Comparison of ENCODE assay signal across 33 mouse cellular contexts in genomic region chr11:32535646-32536045, GRCm38 (mm10). TPM values are rescaled to one million over a fixed set of nuclear protein-coding genes. Genes with fewer than 3 reads are reported as not detected.
DNase-seq lines count a peak whose midpoint lies in the region; ATAC-seq and TF ChIP-seq lines count a peak whose summit lies in the region.
"Had no signal": no experiment of that assay in that cellular context is flagged by ENCODE, and none has a peak within 500 bp of the region (broad histone marks: within the 10 kb centered on the region; RNA-seq: fewer than 3 reads in every experiment).

No protein-coding gene starts in this region.

- TF ChIP-seq CTCF in liver, embryonic 14.5 days (IDR thresholded peaks at IDR 0.05; ENCODE audit: low read depth) = no peak

- no peak for ATAC-seq in liver, embryonic 14.5 days (ENCODE audit: insufficient read depth)
- ATAC-seq: forebrain, postnatal 0 days; inflammation-experienced regulatory T-cells, adult 6 months; midbrain, embryonic 16.5 days had no signal

- TF ChIP-seq EP300 in liver, embryonic 14.5 days (IDR thresholded peaks at IDR 0.05; ENCODE audit: low read depth) = no peak

- peak; percentile 24 for DNase-seq in cerebellum, adult 9-11 months
- DNase-seq in cerebellum, postnatal 25 days = no peak
- DNase-seq in liver, embryonic 14.5 days (ENCODE audit: low read depth in 3 of 3, low spot score in 3 of 3) = no peak
- DNase-seq in liver (no peak), ES-E14 (ENCODE audit: low read depth, low spot score) (no peak)
- DNase-seq in naive thymus-derived CD4-positive, alpha-beta T cell, adult 2 months (ENCODE audit: low read depth) = peak; percentile 63
- no peak for DNase-seq in midbrain, embryonic 10.5 days (ENCODE audit: low spot score)
- DNase-seq: adrenal gland, postnatal 10 days; cerebellum, adult 11 months; cerebellum, postnatal 14 days; forebrain, postnatal 0 days; heart, postnatal 10 days; kidney, adult 2 months; kidney, postnatal 10 days; layer of hippocampus, adult 9-11 months; lung, postnatal 36 days; right cerebral cortex, postnatal 4 days; thymus, postnatal 4 days had no signal

- in situ Hi-C loops in ES-E14 (cut with MboI; ENCODE audit: low sequenced_read_pairs in 2 of 2, unreplicated experiment in 2 of 2) = no loop called here

- no peaks in the 10 kb centered on the region for H3K36me3 ChIP-seq in liver, embryonic 14.5 days (replicated peaks; ENCODE audit: control insufficient read depth, insufficient read depth, low read depth)
- H3K36me3 ChIP-seq in ES-E14 (ENCODE audit: control insufficient read depth, insufficient read depth, low read length, poor library complexity, severe bottlenecking) = no peaks in the 10 kb centered on the region
- no peaks in the 10 kb centered on the region for H3K36me3 ChIP-seq in midbrain, embryonic 10.5 days
- H3K36me3 ChIP-seq: embryonic facial prominence, embryonic 10.5 days; embryonic facial prominence, embryonic 15.5 days; forebrain, embryonic 12.5 days; heart, embryonic 13.5 days; lung, embryonic 15.5 days; neural tube, embryonic 13.5 days had no signal

- no peaks in the 10 kb centered on the region for H3K27me3 ChIP-seq in liver, embryonic 14.5 days (ENCODE audit: control insufficient read depth, insufficient read depth, low read length)
- H3K27me3 ChIP-seq in midbrain, embryonic 10.5 days (ENCODE audit: low read depth, poor library complexity, severe bottlenecking) = peaks cover 75% of the 10 kb centered on the region
- H3K27me3 ChIP-seq: heart, embryonic 13.5 days; lung, embryonic 15.5 days had no signal

- no peak overlapping the region for H3K4me3 ChIP-seq in liver, embryonic 14.5 days (ENCODE audit: insufficient read depth in 1 of 2, low read depth in 2 of 2, low read length in 2 of 2)
- no peak overlapping the region for H3K4me3 ChIP-seq in ES-E14 (ENCODE audit: insufficient read depth in 1 of 2, low read depth in 1 of 2, low read length in 2 of 2, poor library complexity in 1 of 2, severe bottlenecking in 1 of 2)
- no peak overlapping the region for H3K4me3 ChIP-seq in midbrain, embryonic 10.5 days
- H3K4me3 ChIP-seq: embryonic facial prominence, embryonic 15.5 days; forebrain, embryonic 12.5 days; lung, embryonic 15.5 days; myocyte; neural tube, embryonic 13.5 days had no signal

- H3K9me3 ChIP-seq in liver, embryonic 14.5 days (ENCODE audit: control insufficient read depth, low read length) = no peaks in the 10 kb centered on the region
- no peaks in the 10 kb centered on the region for H3K9me3 ChIP-seq in ES-E14 (ENCODE audit: control insufficient read depth, insufficient read depth, low read depth, low read length)
- no peaks in the 10 kb centered on the region for H3K9me3 ChIP-seq in midbrain, embryonic 10.5 days (replicated peaks)
- H3K9me3 ChIP-seq: embryonic facial prominence, embryonic 10.5 days; embryonic facial prominence, embryonic 15.5 days; forebrain, embryonic 12.5 days; heart, embryonic 13.5 days; lung, embryonic 15.5 days; neural tube, embryonic 13.5 days had no signal

- no peak overlapping the region for H3K27ac ChIP-seq in liver, embryonic 14.5 days
- no peak overlapping the region for H3K27ac ChIP-seq in ES-E14 (ENCODE audit: insufficient read depth, low read depth, low read length, poor library complexity, severe bottlenecking)
- no peak overlapping the region for H3K27ac ChIP-seq in midbrain, embryonic 10.5 days (replicated peaks)
- H3K27ac ChIP-seq: embryonic facial prominence, embryonic 10.5 days; embryonic facial prominence, embryonic 15.5 days; forebrain, embryonic 12.5 days; heart, embryonic 13.5 days; hindbrain, embryonic 14.5 days; lung, embryonic 15.5 days; neural tube, embryonic 13.5 days had no signal

- H3K9ac ChIP-seq in liver, embryonic 14.5 days (replicated peaks) = no peak overlapping the region
- no peak overlapping the region for H3K9ac ChIP-seq in ES-E14 (ENCODE audit: insufficient read depth, low read depth, low read length, poor library complexity, severe bottlenecking)
- H3K9ac ChIP-seq: embryonic facial prominence, embryonic 15.5 days; forebrain, embryonic 12.5 days; forebrain, postnatal 0 days; heart, embryonic 13.5 days; hindbrain, embryonic 14.5 days; lung, embryonic 15.5 days; neural tube, embryonic 13.5 days had no signal

- 82% methylated on average over 4 of the region's 4 CpGs for WGBS in liver, embryonic 14.5 days (ENCODE audit: insufficient replicate concordance)
- WGBS in midbrain, embryonic 10.5 days = 92% methylated on average over 4 of the region's 4 CpGs

- H3K4me1 ChIP-seq in liver, embryonic 14.5 days (replicated peaks; ENCODE audit: control insufficient read depth in 2 of 2, insufficient read depth in 2 of 2, low read length in 1 of 2) = peaks cover 31 to 55% of the 10 kb centered on the region in 2 experiments
- peaks cover 3 to 6% of the 10 kb centered on the region in 2 experiments; a peak in 2 of 4 replicates for H3K4me1 ChIP-seq in ES-E14 (ENCODE audit: control insufficient read depth in 2 of 2, insufficient read depth in 2 of 2, low read length in 2 of 2, poor library complexity in 1 of 2)
- peaks cover 41% of the 10 kb centered on the region for H3K4me1 ChIP-seq in midbrain, embryonic 10.5 days

- H3K4me2 ChIP-seq in liver, embryonic 14.5 days (ENCODE audit: low read depth) = peak overlapping the region; percentile 88
- H3K4me2 ChIP-seq: forebrain, embryonic 12.5 days; hindbrain, embryonic 14.5 days; midbrain, embryonic 11.5 days; neural tube, embryonic 13.5 days had no signal

TF ChIP-seq in ES-E14, 5 proteins besides CTCF, POLR2A, EP300 and RAD21:
- TF ChIP-seq ZC3H11A (IDR thresholded peaks at IDR 0.05; ENCODE audit: borderline replicate concordance, low read depth, low read length) (0 out of 2 replicates have a peak, but pooled peaks have one; percentile 4), MAFK (IDR thresholded peaks at IDR 0.05; ENCODE audit: insufficient read depth, low read depth, low read length) (no peak)

RNA-seq across cellular contexts. Expression of gene Stk10, which starts 2.5 kb away (rescaled TPM):
- polyA plus RNA-seq in liver, embryonic 14.5 days (2012; rRNA removed) = 4.0 and 4.9 TPM in 2 replicates
- 1.9 and 3.2 TPM in 2 replicates for polyA plus RNA-seq in liver, embryonic 14.5 days (2014; fragmentation: Nextera tagmentation; extraction: Ambion mirVana)
- 8.3 and 9.8 TPM in 2 replicates for total RNA-seq in ES-E14 (2012; rRNA removed)
- 1.5 and 2.1 TPM in 2 replicates for polyA plus RNA-seq in midbrain, embryonic 10.5 days (2016; fragmentation: Nextera tagmentation; extraction: Ambion mirVana)

RNA-seq across cellular contexts. Expression of gene Efcab9, which starts 3.8 kb away (rescaled TPM):
- polyA plus RNA-seq in liver, embryonic 14.5 days (2012; rRNA removed) = 0.18 and 0.26 TPM in 2 replicates
- polyA plus RNA-seq in liver, embryonic 14.5 days (2014; fragmentation: Nextera tagmentation; extraction: Ambion mirVana) = 0.19 and 0.22 TPM in 2 replicates
- total RNA-seq in ES-E14 (2012; rRNA removed) = 0.32 and 0.40 TPM in 2 replicates
- 0.32 TPM in 1 of 2 replicates, not detected in the other for polyA plus RNA-seq in midbrain, embryonic 10.5 days (2016; fragmentation: Nextera tagmentation; extraction: Ambion mirVana)
- total RNA-seq: forebrain, postnatal 0 days; heart, adult 8-10 months; hematopoietic stem cell, adult 5-6 weeks; liver, adult 2 months had no signal
- polyA plus RNA-seq: embryonic facial prominence, embryonic 10.5 days; embryonic facial prominence, embryonic 15.5 days; hindbrain, embryonic 14.5 days; kidney, adult 2 months; limb, embryonic 11.5 days; liver, adult 2 months; midbrain, embryonic 16.5 days had no signal

Comparison
In these comparisons a context has a peak if more than half of its experiments do, and no peak if none do; other contexts are left out.
1. DNase-seq: peak in cerebellum, adult 9-11 months (single experiment) and naive thymus-derived CD4-positive, alpha-beta T cell, adult 2 months (single experiment); none in cerebellum, postnatal 25 days (0 of 2), liver, embryonic 14.5 days (0 of 3), liver (single experiment), ES-E14 (single experiment) and midbrain, embryonic 10.5 days (single experiment).